ENCODE assay signal across 11 mouse cellular contexts in the genomic region with DNA sequence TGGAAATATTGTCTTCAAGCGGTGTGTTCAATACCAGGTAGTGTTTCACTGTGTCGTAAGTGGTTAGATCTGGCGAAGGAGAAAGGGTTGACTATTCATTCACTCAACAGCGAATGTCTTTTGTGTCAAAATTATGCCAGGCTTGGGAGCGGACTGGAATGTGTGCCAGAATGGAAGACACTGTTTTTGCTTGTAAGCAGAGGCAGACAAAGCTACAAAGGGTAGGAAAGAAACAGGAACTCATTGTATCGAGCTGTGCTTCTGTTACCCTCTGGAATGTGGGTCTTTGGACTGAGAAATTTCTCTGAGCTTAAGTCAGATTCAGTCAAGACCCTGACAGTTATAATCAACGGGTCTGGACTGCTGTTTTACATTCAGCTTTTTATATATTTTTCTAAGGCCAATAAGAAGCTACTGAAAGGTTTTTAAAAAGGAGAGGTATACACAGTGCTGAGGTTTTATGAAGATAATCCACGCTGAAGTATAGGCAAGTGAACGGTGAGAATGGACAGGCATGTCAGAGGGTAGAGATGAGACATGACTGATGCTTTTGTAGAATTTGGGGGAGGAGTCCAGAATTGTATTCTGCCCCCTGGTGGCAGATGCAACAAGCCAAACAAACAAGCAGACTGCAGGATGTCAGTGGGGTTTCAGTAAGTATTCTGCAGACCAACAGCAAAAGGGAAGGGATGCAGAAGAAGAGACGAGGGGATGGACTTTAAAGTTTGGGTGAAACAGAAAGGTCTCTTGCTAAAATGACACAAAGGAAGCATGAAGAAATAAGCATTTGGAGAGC. TPM values are rescaled to one million over a fixed set of nuclear protein-coding genes. Genes with fewer than 3 reads are reported as not detected.
A peak's percentile ranks its signal among the peaks of the same experiment; 100 is the strongest.
DNase-seq lines count a peak whose midpoint lies in the region; ATAC-seq and TF ChIP-seq lines count a peak whose summit lies in the region.
"Had no signal": no experiment of that assay in that cellular context is flagged by ENCODE, and none has a peak within 500 bp of the region (broad histone marks: within the 10 kb centered on the region; RNA-seq: fewer than 3 reads in every experiment).

No protein-coding gene starts in this region.

- no peaks in the 10 kb centered on the region for H3K9me3 ChIP-seq in MEL (replicated peaks; ENCODE audit: insufficient read depth, low read length)
- H3K9me3 ChIP-seq: liver, embryonic 13.5 days had no signal

- H3K27me3 ChIP-seq in MEL (ENCODE audit: control insufficient read depth in 1 of 2, insufficient read depth in 2 of 2, low read length in 2 of 2) = no peaks in the 10 kb centered on the region
- H3K27me3 ChIP-seq: liver, embryonic 13.5 days had no signal

- no peak for TF ChIP-seq RAD21 in MEL (IDR thresholded peaks at IDR 0.05; ENCODE audit: low read depth, low read length)

- intact Hi-C loops in left cerebral cortex, adult 2 months (cut with DNase I) = no loop called here
- intact Hi-C loops in left cerebral cortex, postnatal 36 days (cut with DNase I) = no loop called here
- intact Hi-C loops in gastrocnemius, postnatal 36 days (cut with DNase I) = no loop called here

- no peak for TF ChIP-seq POLR2A in MEL (IDR thresholded peaks at IDR 0.05; ENCODE audit: control insufficient read depth in 1 of 2, insufficient read depth in 1 of 2, low read depth in 1 of 2, low read length in 2 of 2, poor library complexity in 1 of 2)

- peak; percentile 64 for TF ChIP-seq CTCF in left cerebral cortex, adult 2 months (IDR thresholded peaks at IDR 0.05)
- 0 out of 6 replicates have a peak, but pooled peaks of 1 of the 3 experiments have one; percentile 1 for TF ChIP-seq CTCF in MEL (IDR thresholded peaks at IDR 0.05 in 2 of 3, conservative IDR thresholded peaks at IDR 0.05 in 1 of 3; ENCODE audit: control insufficient read depth in 1 of 3, insufficient read depth in 1 of 3, low read depth in 2 of 3, low read length in 3 of 3, poor library complexity in 1 of 3, severe bottlenecking in 1 of 3)

- no peaks in the 10 kb centered on the region for H3K79me2 ChIP-seq in MEL (ENCODE audit: control insufficient read depth, insufficient read depth, low read length, poor library complexity)

- no peak overlapping the region for H3K9ac ChIP-seq in MEL (ENCODE audit: control insufficient read depth, low read depth, low read length, poor library complexity, severe bottlenecking)
- H3K9ac ChIP-seq: liver, embryonic 13.5 days had no signal

- H3K36me3 ChIP-seq in MEL (ENCODE audit: control insufficient read depth in 1 of 2, insufficient read depth in 2 of 2, low read length in 2 of 2) = no peaks in the 10 kb centered on the region
- H3K36me3 ChIP-seq: liver, embryonic 13.5 days had no signal

- H3K4me3 ChIP-seq in left cerebral cortex, adult 2 months = no peak overlapping the region
- H3K4me3 ChIP-seq in MEL (ENCODE audit: control insufficient read depth in 1 of 2, insufficient read depth in 1 of 2, low read depth in 2 of 2, low read length in 2 of 2) = no peak overlapping the region
- H3K4me3 ChIP-seq: liver, embryonic 13.5 days had no signal

- H3K4me1 ChIP-seq in MEL (ENCODE audit: control insufficient read depth in 1 of 2, insufficient read depth in 2 of 2, low read length in 2 of 2) = no peaks in the 10 kb centered on the region
- H3K4me1 ChIP-seq: liver, embryonic 13.5 days had no signal

- ATAC-seq in erythroid progenitor cell, adult 5-6 weeks (replicated peaks; ENCODE audit: low FRiP score, poor library complexity, severe bottlenecking) = no peak

- TF ChIP-seq EP300 in MEL (IDR thresholded peaks at IDR 0.05; ENCODE audit: low read depth in 1 of 2, low read length in 2 of 2) = no peak

- H3K27ac ChIP-seq in left cerebral cortex, adult 2 months = no peak overlapping the region
- H3K27ac ChIP-seq in MEL (ENCODE audit: control insufficient read depth, low read depth, low read length) = no peak overlapping the region
- H3K27ac ChIP-seq: liver, embryonic 13.5 days had no signal

- DNase-seq in cerebellum, postnatal 10 days = peak; percentile 33 to 48
- no peak for DNase-seq in cerebellum, postnatal 36 days
- DNase-seq in left cerebral cortex, adult 2 months (ENCODE audit: extremely low spot score in 1 of 2, low spot score in 2 of 2) = no peak
- DNase-seq in left cerebral cortex, postnatal 36 days (ENCODE audit: low spot score in 2 of 2) = no peak
- peak; percentile 3 for DNase-seq in MEL (ENCODE audit: low read depth, low spot score)
- peak; percentile 47 for DNase-seq in naive thymus-derived CD4-positive, alpha-beta T cell, adult 2 months (ENCODE audit: low read depth)
- DNase-seq in gastrocnemius, postnatal 36 days = no peak
- DNase-seq: cerebellum, adult 11 months; kidney, adult 9 months; liver, embryonic 13.5 days had no signal

TF ChIP-seq in MEL, 35 proteins besides CTCF, POLR2A, EP300 and RAD21:
- no peak for TF ChIP-seq CHD1 (IDR thresholded peaks at IDR 0.05; ENCODE audit: low read depth, low read length)
- TF ChIP-seq BHLHE40 (IDR thresholded peaks at IDR 0.05; ENCODE audit: borderline replicate concordance, low read depth, low read length) = no peak
TF ChIP-seq in MEL: peak in this region for 0.

RNA-seq across cellular contexts. Expression of a gene that starts 17.2 kb away (rescaled TPM):
- 10 to 100 TPM; 47.9 to 51.3 TPM for total RNA-seq in left cerebral cortex, adult 2 months (2021)
- total RNA-seq in left cerebral cortex, postnatal 36 days (2021) = 10 to 100 TPM; 37.5 to 55.3 TPM
- total RNA-seq in MEL (2012; rRNA removed) = not detected in 2 replicates
- polyA plus RNA-seq in MEL (2012; ENCODE audit: insufficient read depth in 1 of 2, insufficient read length in 2 of 2, low read depth in 1 of 2, low replicate concordance in 2 of 2, missing spikeins in 1 of 2) = not detected
- 1 to 10 TPM; 4.8 to 5.6 TPM for total RNA-seq in gastrocnemius, postnatal 36 days (2021)
- total RNA-seq in erythroid progenitor cell, adult 5-6 weeks (2015; ENCODE audit: low replicate concordance) = not detected in 2 replicates
- 0.13 TPM in 1 of 2 replicates, not detected in the other for total RNA-seq in erythroid progenitor cell, adult 5-6 weeks (2017; ENCODE audit: low replicate concordance)

RNA-seq across cellular contexts. Expression of a gene that starts 17.4 kb away (rescaled TPM):
- 1 to 10 TPM; 2.0 to 3.6 TPM for total RNA-seq in left cerebral cortex, adult 2 months (2021)
- 1 to 10 TPM; 2.2 to 2.3 TPM for total RNA-seq in left cerebral cortex, postnatal 36 days (2021)
- not detected in 2 replicates for total RNA-seq in MEL (2012; rRNA removed)
- not detected for polyA plus RNA-seq in MEL (2012; ENCODE audit: insufficient read depth in 1 of 2, insufficient read length in 2 of 2, low read depth in 1 of 2, low replicate concordance in 2 of 2, missing spikeins in 1 of 2)
- total RNA-seq in gastrocnemius, postnatal 36 days (2021) = 1 to 10 TPM; 2.6 to 2.9 TPM
- 1.4 and 3.4 TPM in 2 replicates for total RNA-seq in erythroid progenitor cell, adult 5-6 weeks (2015; ENCODE audit: low replicate concordance)
- 0.13 TPM in 1 of 2 replicates, not detected in the other for total RNA-seq in erythroid progenitor cell, adult 5-6 weeks (2017; ENCODE audit: low replicate concordance)

RNA-seq across cellular contexts. Expression of a gene that starts 19.7 kb away (rescaled TPM):
- total RNA-seq in left cerebral cortex, adult 2 months (2021) = under 1 TPM; 0.48 to 0.94 TPM
- under 1 TPM; 0.29 to 0.49 TPM for total RNA-seq in left cerebral cortex, postnatal 36 days (2021)
- not detected in 2 replicates for total RNA-seq in MEL (2012; rRNA removed)
- polyA plus RNA-seq in MEL (2012; ENCODE audit: insufficient read depth in 1 of 2, insufficient read length in 2 of 2, low read depth in 1 of 2, low replicate concordance in 2 of 2, missing spikeins in 1 of 2) = not detected
- total RNA-seq in gastrocnemius, postnatal 36 days (2021) = not detected
- total RNA-seq in erythroid progenitor cell, adult 5-6 weeks (2015; ENCODE audit: low replicate concordance) = not detected in 2 replicates
- 0.13 TPM in 1 of 2 replicates, not detected in the other for total RNA-seq in erythroid progenitor cell, adult 5-6 weeks (2017; ENCODE audit: low replicate concordance)

Comparison
In these comparisons a context has a peak if more than half of its experiments do, and no peak if none do; other contexts are left out.
1. DNase-seq: peak in cerebellum, postnatal 10 days (2 of 2), MEL (single experiment) and naive thymus-derived CD4-positive, alpha-beta T cell, adult 2 months (single experiment); none in cerebellum, postnatal 36 days (0 of 2), left cerebral cortex, adult 2 months (0 of 2), left cerebral cortex, postnatal 36 days (0 of 2) and gastrocnemius, postnatal 36 days (0 of 2).
2. RNA of a gene that starts 17.2 kb away (total RNA-seq): 37.5 to 55.3 TPM in left cerebral cortex, postnatal 36 days and 47.9 to 51.3 TPM in left cerebral cortex, adult 2 months; 4.8 to 5.6 TPM in gastrocnemius, postnatal 36 days, not detected in MEL and 0.13 TPM in erythroid progenitor cell, adult 5-6 weeks; every median in the first group is over 4 times any median in the second.